Mouse (Mus musculus): ENCODE measurements at regions not wholly inside any gene's neighbourhood (a gene's known extent, or its start where the extent isn't known, plus 50 kb on each side); places are given as distances from the start of the nearest gene placed in this dataset.
A peak's percentile ranks its signal among the peaks of the same experiment; 100 is the strongest.
"Not testable (repeated sequence)": the region's sequence is repeated elsewhere in the genome, so short reads cannot be mapped to it uniquely, and the experiment has no call there.

GRCm38 (mm10) chr10:86636953-86637376 is 68.3 kb downstream of the Hsp90b1 start:
- DNase-seq (ENCODE audit: low spot score): peak; percentile 85
- H3K9me3 ChIP-seq (replicated peaks); H3K27me3 ChIP-seq (ENCODE audit: low read depth, poor library complexity, severe bottlenecking); H3K36me3 ChIP-seq; H3K27ac ChIP-seq (replicated peaks); H3K4me1 ChIP-seq: not testable (repeated sequence)
- peak overlapping the region; percentile 50 for H3K4me3 ChIP-seq
- whole genome bisulfite sequencing: 2% methylated on average over 14 of the region's 14 CpGs

- H3K4me1 ChIP-seq; H3K36me3 ChIP-seq; H3K27me3 ChIP-seq (ENCODE audit: low read depth, poor library complexity, severe bottlenecking); H3K9me3 ChIP-seq (replicated peaks); DNase-seq (ENCODE audit: low spot score); H3K27ac ChIP-seq (replicated peaks): not testable (repeated sequence)
- WGBS: 27% methylated on average over 6 of the region's 6 CpGs
- H3K4me3 ChIP-seq: peak overlapping the region; percentile 50
Observed at GRCm38 (mm10) chr10:86636515-86636914, 68.8 kb downstream of the Hsp90b1 start.

DNA sequence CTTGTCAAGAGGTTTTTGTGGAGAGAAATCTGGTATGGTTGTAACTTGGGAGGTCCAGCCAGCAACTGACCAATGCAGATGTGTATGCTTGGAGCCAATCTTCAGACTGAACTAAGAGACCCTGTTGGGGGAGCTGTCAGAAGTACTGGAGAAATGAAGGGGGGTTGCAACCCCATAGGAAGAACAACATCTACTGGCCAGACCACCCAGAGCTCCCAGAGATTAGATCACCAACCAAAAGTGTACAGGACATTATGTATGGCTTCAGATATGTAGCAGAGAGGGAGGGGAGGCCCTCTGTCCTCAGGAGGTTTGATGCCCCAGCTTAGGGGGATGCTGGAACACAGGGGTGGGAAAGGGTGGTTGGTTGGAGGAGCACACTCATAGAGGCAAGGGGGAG is 78.6 kb downstream of the Hsp90b1 start:
- H3K4me1 ChIP-seq; H3K36me3 ChIP-seq; H3K9me3 ChIP-seq (replicated peaks); H3K27me3 ChIP-seq (ENCODE audit: low read depth, poor library complexity, severe bottlenecking); DNase-seq (ENCODE audit: low spot score); H3K4me3 ChIP-seq; H3K27ac ChIP-seq (replicated peaks): not testable (repeated sequence)

DNA sequence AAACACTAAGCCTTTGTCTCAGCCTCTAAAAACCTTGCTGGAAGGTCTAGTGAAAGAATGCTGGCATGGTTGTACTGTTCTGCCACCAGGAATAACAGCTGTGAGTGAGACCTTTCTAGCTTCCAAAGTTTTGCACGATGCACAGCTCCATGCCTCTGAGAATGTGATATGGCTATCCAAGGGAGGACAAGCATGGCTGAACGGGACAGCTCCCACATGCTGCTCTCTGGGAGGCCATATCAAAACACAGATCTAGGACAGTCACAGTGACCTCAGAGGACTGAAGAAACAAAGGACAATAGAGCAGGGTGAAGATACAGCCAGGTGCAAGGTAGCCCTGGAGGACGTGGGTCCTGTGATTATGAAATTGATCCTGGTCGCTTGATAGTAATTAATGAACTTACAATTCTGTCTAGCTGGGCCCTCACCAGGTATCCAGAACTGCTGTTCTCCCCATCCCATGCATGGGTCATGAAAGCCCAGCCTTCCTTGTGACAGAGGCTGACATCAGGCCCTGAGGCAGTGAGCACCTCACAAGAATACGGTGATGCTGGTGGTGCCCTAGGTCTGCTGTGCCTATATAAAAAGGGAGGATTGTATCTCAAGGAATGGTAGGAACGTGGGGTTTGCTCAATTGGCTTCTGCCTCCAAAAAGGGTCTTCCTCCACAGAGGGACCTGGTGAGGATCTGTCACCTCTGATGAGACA is 87.2 kb downstream of the Hsp90b1 start:
- not testable (repeated sequence) for H3K4me3 ChIP-seq; H3K9me3 ChIP-seq (replicated peaks); H3K27ac ChIP-seq (replicated peaks); H3K36me3 ChIP-seq; DNase-seq (ENCODE audit: low spot score); H3K27me3 ChIP-seq (ENCODE audit: low read depth, poor library complexity, severe bottlenecking); H3K4me1 ChIP-seq
- WGBS: 90% methylated on average over 6 of the region's 6 CpGs

DNA sequence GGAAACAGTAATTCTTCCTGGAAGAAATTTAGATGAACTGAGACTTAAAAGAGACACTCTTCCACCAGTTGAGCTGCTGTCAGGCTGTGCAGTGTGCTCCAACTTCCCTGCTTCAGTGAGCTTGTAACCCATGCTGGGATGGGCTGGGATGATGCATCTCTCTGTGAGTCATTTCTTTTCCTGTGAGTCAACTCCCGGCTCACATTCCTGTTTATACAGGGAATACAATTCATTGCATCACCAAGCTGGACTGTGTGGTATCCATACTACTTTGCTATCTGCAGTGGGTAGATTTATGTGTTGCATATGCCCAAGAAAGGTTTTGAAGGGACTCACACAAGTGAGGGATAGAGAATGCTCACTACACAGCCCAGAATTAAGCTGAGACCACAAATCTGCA is 93.0 kb downstream of the Hsp90b1 start:
- not testable (repeated sequence) for H3K9me3 ChIP-seq (replicated peaks); H3K4me3 ChIP-seq; H3K27me3 ChIP-seq (ENCODE audit: low read depth, poor library complexity, severe bottlenecking); DNase-seq (ENCODE audit: low spot score); H3K4me1 ChIP-seq; H3K36me3 ChIP-seq; H3K27ac ChIP-seq (replicated peaks)
- 68% methylated on average over 1 of the region's 1 CpGs for WGBS

DNA sequence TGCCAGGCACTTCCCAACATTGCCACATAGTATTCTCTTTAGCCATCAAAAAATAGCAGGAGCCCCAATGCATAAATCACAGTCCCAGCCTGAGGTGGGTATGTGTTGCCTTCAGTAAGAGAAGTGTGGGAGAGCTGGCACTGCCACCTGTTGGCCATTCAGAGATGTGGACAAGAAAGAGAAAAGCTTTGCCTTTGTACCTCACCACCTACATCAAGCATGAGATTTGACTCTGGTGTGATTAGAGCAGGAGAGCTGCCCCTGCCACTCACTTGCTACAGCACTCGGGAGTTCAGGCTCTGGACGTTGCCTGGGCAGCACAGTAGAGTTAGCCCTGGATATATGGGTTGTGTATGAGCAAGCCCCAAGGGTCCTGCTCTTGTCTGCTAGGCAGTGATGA is 95.3 kb downstream of the Hsp90b1 start:
- H3K4me3 ChIP-seq; DNase-seq (ENCODE audit: low spot score); H3K36me3 ChIP-seq; H3K9me3 ChIP-seq (replicated peaks); H3K27ac ChIP-seq (replicated peaks); H3K4me1 ChIP-seq; H3K27me3 ChIP-seq (ENCODE audit: low read depth, poor library complexity, severe bottlenecking): not testable (repeated sequence)
- WGBS: 82% methylated on average over 2 of the region's 2 CpGs

- not testable (repeated sequence) for H3K4me3 ChIP-seq; H3K9me3 ChIP-seq (replicated peaks); H3K36me3 ChIP-seq; DNase-seq (ENCODE audit: low spot score); H3K27me3 ChIP-seq (ENCODE audit: low read depth, poor library complexity, severe bottlenecking); H3K27ac ChIP-seq (replicated peaks); H3K4me1 ChIP-seq
- WGBS: 43% methylated on average over 7 of the region's 7 CpGs
Observed at GRCm38 (mm10) chr10:86600843-86601242, 102.1 kb upstream of the Syn3 start.

- H3K4me3 ChIP-seq; H3K36me3 ChIP-seq; H3K27me3 ChIP-seq (ENCODE audit: low read depth, poor library complexity, severe bottlenecking); H3K9me3 ChIP-seq (replicated peaks); DNase-seq (ENCODE audit: low spot score); H3K27ac ChIP-seq (replicated peaks); H3K4me1 ChIP-seq: not testable (repeated sequence)
- WGBS: 90% methylated on average over 7 of the region's 7 CpGs
Observed at GRCm38 (mm10) chr10:86599991-86600390, 101.3 kb upstream of the Syn3 start.

GRCm38 (mm10) chr10:86590211-86590610 is 91.5 kb upstream of the Syn3 start:
- not testable (repeated sequence) for H3K27me3 ChIP-seq (ENCODE audit: low read depth, poor library complexity, severe bottlenecking)

DNA sequence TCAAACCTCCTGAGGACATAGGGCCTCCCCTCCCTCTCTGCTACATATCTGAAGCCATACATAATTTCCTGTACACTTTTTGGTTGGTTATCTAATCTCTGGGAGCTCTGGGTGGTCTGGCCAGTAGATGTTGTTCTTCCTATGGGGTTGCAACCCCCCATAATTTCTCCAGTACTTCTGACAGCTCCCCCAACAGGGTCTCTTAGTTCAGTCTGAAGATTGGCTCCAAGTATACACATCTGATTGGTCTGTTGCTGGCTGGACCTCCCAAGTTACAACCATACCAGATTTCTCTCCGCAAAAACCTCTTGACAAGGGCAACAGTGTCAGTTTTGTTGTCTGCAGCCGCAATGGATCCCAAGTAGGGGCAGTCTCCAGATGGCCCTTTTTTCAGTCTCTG is 68.2 kb upstream of the Syn3 start:
- H3K27me3 ChIP-seq (ENCODE audit: low read depth, poor library complexity, severe bottlenecking); H3K36me3 ChIP-seq; H3K27ac ChIP-seq (replicated peaks); H3K4me1 ChIP-seq; H3K9me3 ChIP-seq (replicated peaks); DNase-seq (ENCODE audit: low spot score); H3K4me3 ChIP-seq: not testable (repeated sequence)
- WGBS: 86% methylated on average over 2 of the region's 2 CpGs

More at GRCm38 (mm10) chr10:86590211-86590610, 91.5 kb upstream of the Syn3 start:
- not testable (repeated sequence) for DNase-seq (ENCODE audit: low spot score); H3K4me3 ChIP-seq; H3K4me1 ChIP-seq; H3K9me3 ChIP-seq (replicated peaks); H3K36me3 ChIP-seq; H3K27ac ChIP-seq (replicated peaks)
- WGBS: 86% methylated on average over 2 of the region's 2 CpGs

- WGBS: 72% methylated on average over 8 of the region's 8 CpGs
Observed at GRCm38 (mm10) chr10:86555843-86556242, 57.1 kb upstream of the Syn3 start.

More at GRCm38 (mm10) chr10:86555843-86556242, 57.1 kb upstream of the Syn3 start:
- H3K9me3 ChIP-seq (replicated peaks): no peaks in the 10 kb centered on the region
- no peaks in the 10 kb centered on the region for H3K27me3 ChIP-seq (ENCODE audit: low read depth, poor library complexity, severe bottlenecking)
- no peak for DNase-seq (ENCODE audit: low spot score)
- H3K4me1 ChIP-seq: no peaks in the 10 kb centered on the region
- H3K36me3 ChIP-seq: no peaks in the 10 kb centered on the region
- no peak overlapping the region for H3K4me3 ChIP-seq
- no peak overlapping the region for H3K27ac ChIP-seq (replicated peaks)

Data from midbrain, embryonic 10.5 days (tissue).